Mouse (Mus musculus) neutrophil, adult 65 days (primary cell): ENCODE results near the gene Gm7029. TPM values are rescaled to one million over a fixed set of nuclear protein-coding genes. Genes with fewer than 3 reads are reported as not detected.

ENCODE experiments used
- total RNA-seq: library from RNA; stranded (reverse); gene quantifications from 2 replicates; pipeline ENCODE4 v1.2.4, GENCODE M21; 2023

Gene Gm7029
- total RNA-seq, result not detected in 2 replicates

GRCm38 (mm10) chr17:33873537-33873936 lies at the start of gene Gm7029:
Gm7029 (plus strand) TSS chr17:33873837.

GRCm38 (mm10) chr17:33824084-33824996 lies 49.3 kb upstream of the Gm7029 start, which contains the start of the genes Rps28 and Ndufa7:
Rps28 (minus strand) TSS chr17:33824562.
Ndufa7 (plus strand) TSS chr17:33824572.

DNA sequence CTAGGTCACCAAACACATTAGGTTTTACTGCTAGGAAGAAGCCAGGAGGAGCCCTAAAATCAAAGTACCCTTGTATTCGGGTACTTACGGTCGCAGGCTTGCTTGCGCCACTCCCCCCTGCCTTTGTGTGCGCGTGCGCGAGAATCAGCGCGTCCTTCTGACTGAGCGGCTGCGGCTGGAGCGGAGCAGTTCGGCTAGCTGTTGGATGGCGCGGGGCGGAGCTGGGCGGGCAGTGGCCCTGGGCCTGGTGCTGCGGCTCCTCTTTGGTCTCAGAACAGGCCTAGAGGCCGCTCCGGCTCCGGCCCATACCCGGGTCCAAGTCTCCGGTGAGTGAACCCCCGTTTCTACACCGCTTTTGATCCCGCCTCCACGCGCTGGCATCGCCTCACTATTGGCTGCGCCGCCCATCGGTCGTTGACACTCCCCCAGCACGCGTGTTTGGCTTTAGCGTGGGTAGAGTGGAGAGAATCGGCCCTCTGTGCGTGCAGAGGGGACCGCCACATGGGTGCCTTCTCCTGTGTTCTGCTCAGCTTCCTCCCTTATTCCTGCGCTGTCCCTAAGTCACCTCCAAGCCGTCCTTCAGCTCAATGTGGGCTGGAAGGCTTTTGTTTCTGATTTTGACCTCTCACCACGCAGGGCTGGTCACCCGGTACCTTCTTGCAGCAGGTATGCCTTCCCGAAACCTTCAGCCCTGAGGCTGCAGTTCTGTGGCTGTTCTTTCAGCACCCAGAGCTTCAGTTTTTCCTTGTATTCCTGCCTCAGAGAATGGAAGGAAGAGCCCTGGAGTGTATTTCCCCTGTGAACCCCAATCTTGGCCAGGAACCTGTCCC lies 30.5 kb upstream of the Gm7029 start, which contains the start of gene Cd320:
Gene Cd320 (plus strand): TSS at position 126 of the 830 bp plus-strand sequence.

DNA sequence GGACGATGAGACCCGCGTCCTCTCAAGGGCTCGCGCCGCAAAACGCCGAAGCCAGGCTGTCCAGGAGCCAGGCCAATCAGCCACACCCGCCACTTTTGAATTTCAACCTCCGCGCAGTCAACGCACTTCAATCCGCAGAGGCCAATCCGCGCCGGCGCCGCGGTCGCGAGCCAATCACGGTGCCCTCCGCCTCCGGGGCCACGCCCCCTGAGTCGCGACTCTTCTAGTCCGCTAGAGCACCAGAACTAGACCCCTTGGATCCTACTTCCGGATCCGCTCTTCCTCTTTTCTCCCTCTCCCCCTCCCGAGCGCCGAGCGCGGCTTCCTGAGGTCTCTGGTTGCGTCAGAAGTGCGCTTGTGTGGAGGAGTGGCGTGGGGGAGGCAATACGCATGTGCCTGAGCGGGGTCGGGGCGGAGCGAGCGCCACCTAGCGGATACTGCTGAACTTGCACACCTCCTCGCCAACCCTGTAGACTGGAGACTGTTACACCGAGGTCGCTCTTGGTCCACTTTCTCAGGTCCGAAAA lies 17.0 kb downstream of the Gm7029 start, which contains the start of gene Kifc1:
Gene Kifc1 (minus strand): TSS at position 129 of the 527 bp plus-strand sequence.

GRCm38 (mm10) chr17:33904835-33905234 lies 31.2 kb downstream of the Gm7029 start, which contains the start of gene Platr17:
Platr17 (plus strand) TSS chr17:33905135.

GRCm38 (mm10) chr17:33909077-33909868 lies 35.6 kb downstream of the Gm7029 start, which contains the start of gene Daxx:
Daxx (plus strand) TSS chr17:33909414.

DNA sequence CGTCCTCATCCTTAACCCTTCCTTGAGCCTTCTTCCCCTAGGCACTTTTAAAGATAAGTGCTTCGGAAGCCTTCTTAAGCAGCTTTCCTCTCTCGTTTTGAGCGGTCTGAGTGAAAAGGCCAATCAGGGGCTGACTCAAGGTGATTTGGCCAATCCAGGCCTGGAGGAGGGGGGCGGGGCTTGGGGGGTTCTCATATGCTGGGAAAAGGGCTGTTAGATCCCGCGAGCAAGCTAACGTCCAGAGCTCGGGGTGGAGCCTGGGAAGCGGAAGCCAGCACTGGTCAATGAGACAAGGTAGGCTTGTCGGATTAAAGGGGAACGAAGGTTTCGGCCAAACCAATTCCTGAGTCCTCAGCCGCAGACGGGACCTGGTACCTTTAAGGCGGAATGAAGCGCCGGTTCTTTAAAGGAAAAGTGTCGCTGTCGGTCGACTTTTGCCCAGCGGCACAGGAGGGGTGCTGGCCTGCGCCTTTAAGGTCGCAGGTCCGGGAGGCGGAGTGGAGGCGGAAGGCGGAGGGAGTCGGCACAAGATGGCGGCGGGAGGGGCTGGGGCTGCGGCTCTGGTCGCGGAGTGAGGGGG lies 42.1 kb downstream of the Gm7029 start, which contains the start of the genes Tapbp and Zbtb22:
Gene Tapbp (plus strand): TSS at position 229 of the 580 bp plus-strand sequence.
Gene Zbtb22 (plus strand): TSS at position 234 of the 580 bp plus-strand sequence.

Other genes with a start within 250 kb of the Gm7029 start
- gene Zfp414, start 244.7 kb upstream of the Gm7029 start, total RNA-seq, result 64.9 and 67.7 TPM in 2 replicates
- gene Pram1, start 235.8 kb upstream of the Gm7029 start, total RNA-seq, result 306 and 399 TPM in 2 replicates
- 256 and 388 TPM in 2 replicates for gene Hnrnpm, start 187.0 kb upstream of the Gm7029 start, total RNA-seq
- gene March2, start 155.2 kb upstream of the Gm7029 start, total RNA-seq, result 48.6 and 60.5 TPM in 2 replicates
- gene Rab11b, start 113.3 kb upstream of the Gm7029 start, total RNA-seq, result 204 and 227 TPM in 2 replicates
- 1.2 and 1.5 TPM in 2 replicates for gene Angptl4, start 92.0 kb upstream of the Gm7029 start, total RNA-seq
- gene Kank3, start 63.3 kb upstream of the Gm7029 start, total RNA-seq, result 3.1 and 7.7 TPM in 2 replicates
- 711 and 827 TPM in 2 replicates for gene Rps28, start 49.3 kb upstream of the Gm7029 start, total RNA-seq
- gene Ndufa7, start 49.3 kb upstream of the Gm7029 start, total RNA-seq, result 74.0 and 119 TPM in 2 replicates
- gene Cd320, start 30.7 kb upstream of the Gm7029 start, total RNA-seq, result 1.4 and 1.5 TPM in 2 replicates
- gene Kifc1, start 16.8 kb downstream of the Gm7029 start, total RNA-seq, result 34.6 and 53.7 TPM in 2 replicates
- not detected in 2 replicates for gene Platr17, start 31.3 kb downstream of the Gm7029 start, total RNA-seq
- gene Daxx, start 35.6 kb downstream of the Gm7029 start, total RNA-seq, result 33.8 and 48.4 TPM in 2 replicates
- gene Tapbp, start 42.1 kb downstream of the Gm7029 start, total RNA-seq, result 290 and 325 TPM in 2 replicates
- 27.9 and 37.3 TPM in 2 replicates for gene Zbtb22, start 42.1 kb downstream of the Gm7029 start, total RNA-seq
- gene Rgl2, start 55.7 kb downstream of the Gm7029 start, total RNA-seq, result 218 and 285 TPM in 2 replicates
- gene Pfdn6, start 66.5 kb downstream of the Gm7029 start, total RNA-seq, result 46.9 and 53.4 TPM in 2 replicates
- 18.3 and 21.6 TPM in 2 replicates for gene Wdr46, start 66.8 kb downstream of the Gm7029 start, total RNA-seq
- gene B3galt4, start 77.7 kb downstream of the Gm7029 start, total RNA-seq, result 11.3 and 12.8 TPM in 2 replicates
- gene Vps52, start 82.0 kb downstream of the Gm7029 start, total RNA-seq, result 56.0 and 70.7 TPM in 2 replicates
- 242 and 295 TPM in 2 replicates for gene Rps18, start 82.2 kb downstream of the Gm7029 start, total RNA-seq
- gene H2-K1, start 126.5 kb downstream of the Gm7029 start, total RNA-seq, result 1,081 and 1,209 TPM in 2 replicates
- 9.9 and 11.6 TPM in 2 replicates for gene Ring1, start 150.8 kb downstream of the Gm7029 start, total RNA-seq
- 67.8 and 83.5 TPM in 2 replicates for gene H2-Ke6, start 154.2 kb downstream of the Gm7029 start, total RNA-seq
- 85.8 and 92.4 TPM in 2 replicates for gene Slc39a7, start 157.8 kb downstream of the Gm7029 start, total RNA-seq
- gene Rxrb, start 158.0 kb downstream of the Gm7029 start, total RNA-seq, result 54.6 and 60.1 TPM in 2 replicates
- 6.9 and 9.1 TPM in 2 replicates for gene Col11a2, start 165.6 kb downstream of the Gm7029 start, total RNA-seq
- gene H2-Oa, start 218.5 kb downstream of the Gm7029 start, total RNA-seq, result 1.6 and 2.5 TPM in 2 replicates
- 37.1 and 59.5 TPM in 2 replicates for gene H2-DMa, start 245.7 kb downstream of the Gm7029 start, total RNA-seq
- gene Brd2, start 248.8 kb downstream of the Gm7029 start, total RNA-seq, result 207 and 226 TPM in 2 replicates